Mouse (Mus musculus) CH12F3 (cell line): ENCODE data around the gene Fkbpl.

Experiments used
- in situ Hi-C: fragments of 300-500 bp; cut with MboI; formaldehyde crosslinking; loops from 2 replicates; pipeline ENCODE4 v1.14.3; 2020; ENCODE audit warnings: low sequenced_read_pairs

Fkbpl gene

GRCm38 (mm10) chr17:34646906-34647787 is 2.6 kb downstream of the Fkbpl start, which contains the start of gene Atf6b:
Gene Atf6b (plus strand): TSS chr17:34647146.
- in situ Hi-C loops: no loop called here

GRCm38 (mm10) chr17:34648141-34648890 is 3.8 kb downstream of the Fkbpl start:
- in situ Hi-C loops: no loop called here

GRCm38 (mm10) chr17:34649106-34649864 is 4.7 kb downstream of the Fkbpl start:
- in situ Hi-C loops: no loop called here

- in situ Hi-C loops: no loop called here
Observed at GRCm38 (mm10) chr17:34650781-34651180, 6.2 kb downstream of the Fkbpl start.

- in situ Hi-C loops: no loop called here
Observed at GRCm38 (mm10) chr17:34651507-34652221, 7.1 kb downstream of the Fkbpl start.

- in situ Hi-C loops: no loop called here
Observed at GRCm38 (mm10) chr17:34652546-34652945, 8.0 kb downstream of the Fkbpl start.

- in situ Hi-C loops: no loop called here
Observed at GRCm38 (mm10) chr17:34652985-34653384, 8.4 kb downstream of the Fkbpl start.

- in situ Hi-C loops: no loop called here
Observed at GRCm38 (mm10) chr17:34653746-34654285, 9.3 kb downstream of the Fkbpl start.

GRCm38 (mm10) chr17:34654392-34654791 is 9.8 kb downstream of the Fkbpl start:
- in situ Hi-C loops: no loop called here

GRCm38 (mm10) chr17:34655160-34655559 is 10.6 kb downstream of the Fkbpl start:
- in situ Hi-C loops: no loop called here

- in situ Hi-C loops: no loop called here
Observed at GRCm38 (mm10) chr17:34655581-34655991, 11.0 kb downstream of the Fkbpl start.

GRCm38 (mm10) chr17:34656666-34657065 is 12.1 kb downstream of the Fkbpl start:
- in situ Hi-C loops: no loop called here

- in situ Hi-C loops: no loop called here
Observed at GRCm38 (mm10) chr17:34657271-34657670, 12.7 kb downstream of the Fkbpl start.

GRCm38 (mm10) chr17:34658145-34658544 is 13.6 kb downstream of the Fkbpl start:
- in situ Hi-C loops: no loop called here

GRCm38 (mm10) chr17:34658591-34658990 is 14.0 kb downstream of the Fkbpl start:
- in situ Hi-C loops: no loop called here

- in situ Hi-C loops: no loop called here
Observed at GRCm38 (mm10) chr17:34659181-34659896, 14.8 kb downstream of the Fkbpl start.

- in situ Hi-C loops: no loop called here
Observed at GRCm38 (mm10) chr17:34659897-34660214, 15.3 kb downstream of the Fkbpl start.

- in situ Hi-C loops: no loop called here
Observed at GRCm38 (mm10) chr17:34660259-34660820, 15.8 kb downstream of the Fkbpl start.

GRCm38 (mm10) chr17:34661121-34661591 is 16.6 kb downstream of the Fkbpl start:
- in situ Hi-C loops: no loop called here
